Mouse (Mus musculus): ENCODE data around the gene Fn1. TPM values are rescaled to one million over a fixed set of nuclear protein-coding genes. Genes with fewer than 3 reads are reported as not detected.

The Fn1 gene
- polyA plus RNA-seq, 1 experiment from 2014 or later: 125 TPM

- Histone ChIP-seq H3K27me3 (ENCODE audit: control insufficient read depth, insufficient read depth, low read length) (no peaks in the 10 kb centered on the region), H3K27ac (replicated peaks; ENCODE audit: low read depth, low read length) (no peak overlapping the region), H3K9me3 (replicated peaks; ENCODE audit: control insufficient read depth, low read length) (no peaks in the 10 kb centered on the region), H3K9ac (replicated peaks; ENCODE audit: low read length) (no peak overlapping the region), H3K36me3 (replicated peaks; ENCODE audit: control insufficient read depth, insufficient read depth, low read depth, low read length) (peaks cover 20% of the 10 kb centered on the region), H3K4me3 (ENCODE audit: low read depth, low read length) (no peak overlapping the region), H3K4me1 (ENCODE audit: control insufficient read depth, insufficient read depth, low read length) (no peaks in the 10 kb centered on the region), H3K4me2 (ENCODE audit: low read depth, low read length) (no peak overlapping the region)
- DNase-seq (ENCODE audit: low spot score): no peak
- ATAC-seq (replicated peaks; ENCODE audit: insufficient number of reproducible peaks, low FRiP score, low TSS enrichment, low read depth): no peak
- WGBS: 94% methylated on average over 11 of the region's 11 CpGs
Measured at GRCm38 (mm10) chr1:71590038-71590437, 63.0 kb downstream of the Fn1 start.

DNA sequence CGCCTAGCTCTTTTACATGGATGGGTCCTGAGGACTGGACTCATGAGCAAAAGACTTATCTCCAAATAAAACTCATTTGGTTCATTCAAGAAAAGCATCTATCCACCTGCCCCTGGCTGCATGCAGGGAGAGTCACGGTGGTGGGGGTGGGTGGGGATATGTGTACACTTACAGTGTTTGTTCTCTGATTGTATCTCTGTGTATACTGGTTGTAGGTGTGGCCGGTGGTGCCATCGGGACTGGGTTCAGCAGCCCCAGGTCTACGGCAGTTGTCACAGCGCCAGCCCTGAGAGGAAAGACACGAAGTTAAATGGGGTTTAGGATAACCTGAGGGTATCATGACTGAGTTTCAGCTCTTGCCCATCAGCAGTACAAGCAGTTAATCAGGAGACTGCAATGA lies 66.3 kb downstream of the Fn1 start:
- Histone ChIP-seq H3K9ac (replicated peaks; ENCODE audit: low read length) (no peak overlapping the region), H3K36me3 (replicated peaks; ENCODE audit: control insufficient read depth, insufficient read depth, low read depth, low read length) (peaks cover 19% of the 10 kb centered on the region), H3K9me3 (replicated peaks; ENCODE audit: control insufficient read depth, low read length) (no peaks in the 10 kb centered on the region), H3K4me3 (ENCODE audit: low read depth, low read length) (no peak overlapping the region), H3K27me3 (ENCODE audit: control insufficient read depth, insufficient read depth, low read length) (no peaks in the 10 kb centered on the region), H3K27ac (replicated peaks; ENCODE audit: low read depth, low read length) (no peak overlapping the region), H3K4me2 (ENCODE audit: low read depth, low read length) (no peak overlapping the region), H3K4me1 (ENCODE audit: control insufficient read depth, insufficient read depth, low read length) (no peaks in the 10 kb centered on the region)
- whole genome bisulfite sequencing: 96% methylated on average over 7 of the region's 7 CpGs
- ATAC-seq (replicated peaks; ENCODE audit: insufficient number of reproducible peaks, low FRiP score, low TSS enrichment, low read depth) (no peak), DNase-seq (ENCODE audit: low spot score) (no peak)

DNA sequence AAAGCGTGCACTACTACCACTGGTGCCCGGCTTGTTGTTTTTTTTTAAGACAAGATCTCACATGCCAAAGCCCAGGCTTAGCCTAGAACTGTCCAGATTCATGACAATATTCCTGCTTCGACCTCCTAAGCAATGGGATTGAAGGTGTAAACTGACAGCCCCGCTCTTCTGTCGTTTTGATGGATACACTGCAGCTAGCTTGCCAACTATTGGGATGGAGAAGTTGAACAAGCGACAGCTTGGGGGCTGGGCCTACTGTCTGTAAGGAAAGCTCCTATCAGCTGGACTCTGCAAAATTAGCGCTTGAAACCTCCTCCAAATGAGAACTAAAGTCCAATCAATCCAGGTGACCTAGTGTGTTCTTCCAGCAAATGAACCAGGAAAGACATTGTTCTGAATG lies 69.1 kb downstream of the Fn1 start:
- DNase-seq (ENCODE audit: low spot score): no peak
- Histone ChIP-seq H3K9ac (replicated peaks; ENCODE audit: low read length) (no peak overlapping the region), H3K36me3 (replicated peaks; ENCODE audit: control insufficient read depth, insufficient read depth, low read depth, low read length) (peaks cover 10% of the 10 kb centered on the region), H3K9me3 (replicated peaks; ENCODE audit: control insufficient read depth, low read length) (no peaks in the 10 kb centered on the region), H3K4me1 (ENCODE audit: control insufficient read depth, insufficient read depth, low read length) (no peaks in the 10 kb centered on the region), H3K4me3 (ENCODE audit: low read depth, low read length) (no peak overlapping the region), H3K4me2 (ENCODE audit: low read depth, low read length) (no peak overlapping the region), H3K27ac (replicated peaks; ENCODE audit: low read depth, low read length) (no peak overlapping the region), H3K27me3 (ENCODE audit: control insufficient read depth, insufficient read depth, low read length) (no peaks in the 10 kb centered on the region)
- ATAC-seq (replicated peaks; ENCODE audit: insufficient number of reproducible peaks, low FRiP score, low TSS enrichment, low read depth): no peak
- 91% methylated on average over 7 of the region's 7 CpGs for WGBS

- no peak overlapping the region for H3K4me3 ChIP-seq (ENCODE audit: low read depth, low read length)
- H3K27me3 ChIP-seq (ENCODE audit: control insufficient read depth, insufficient read depth, low read length): no peaks in the 10 kb centered on the region
- 93% methylated on average over 8 of the region's 8 CpGs for WGBS
- H3K27ac ChIP-seq (replicated peaks; ENCODE audit: low read depth, low read length): no peak overlapping the region
- H3K36me3 ChIP-seq (replicated peaks; ENCODE audit: control insufficient read depth, insufficient read depth, low read depth, low read length): peaks cover 12% of the 10 kb centered on the region
- no peak for ATAC-seq (replicated peaks; ENCODE audit: insufficient number of reproducible peaks, low FRiP score, low TSS enrichment, low read depth)
- no peak for DNase-seq (ENCODE audit: low spot score)
- no peak overlapping the region for H3K4me2 ChIP-seq (ENCODE audit: low read depth, low read length)
- no peaks in the 10 kb centered on the region for H3K4me1 ChIP-seq (ENCODE audit: control insufficient read depth, insufficient read depth, low read length)
- H3K9me3 ChIP-seq (replicated peaks; ENCODE audit: control insufficient read depth, low read length): no peaks in the 10 kb centered on the region
- H3K9ac ChIP-seq (replicated peaks; ENCODE audit: low read length): no peak overlapping the region
Measured at GRCm38 (mm10) chr1:71583302-71583701, 69.7 kb downstream of the Fn1 start.

- Histone ChIP-seq H3K27me3 (ENCODE audit: control insufficient read depth, insufficient read depth, low read length) (no peaks in the 10 kb centered on the region), H3K4me3 (ENCODE audit: low read depth, low read length) (no peak overlapping the region), H3K9me3 (replicated peaks; ENCODE audit: control insufficient read depth, low read length) (no peaks in the 10 kb centered on the region), H3K36me3 (replicated peaks; ENCODE audit: control insufficient read depth, insufficient read depth, low read depth, low read length) (peaks cover 8% of the 10 kb centered on the region), H3K27ac (replicated peaks; ENCODE audit: low read depth, low read length) (no peak overlapping the region), H3K9ac (replicated peaks; ENCODE audit: low read length) (no peak overlapping the region), H3K4me2 (ENCODE audit: low read depth, low read length) (no peak overlapping the region), H3K4me1 (ENCODE audit: control insufficient read depth, insufficient read depth, low read length) (no peaks in the 10 kb centered on the region)
- WGBS: 94% methylated on average over 12 of the region's 12 CpGs
- no peak for DNase-seq (ENCODE audit: low spot score)
- no peak for ATAC-seq (replicated peaks; ENCODE audit: insufficient number of reproducible peaks, low FRiP score, low TSS enrichment, low read depth)
Measured at GRCm38 (mm10) chr1:71580408-71580807, 72.6 kb downstream of the Fn1 start.

DNA sequence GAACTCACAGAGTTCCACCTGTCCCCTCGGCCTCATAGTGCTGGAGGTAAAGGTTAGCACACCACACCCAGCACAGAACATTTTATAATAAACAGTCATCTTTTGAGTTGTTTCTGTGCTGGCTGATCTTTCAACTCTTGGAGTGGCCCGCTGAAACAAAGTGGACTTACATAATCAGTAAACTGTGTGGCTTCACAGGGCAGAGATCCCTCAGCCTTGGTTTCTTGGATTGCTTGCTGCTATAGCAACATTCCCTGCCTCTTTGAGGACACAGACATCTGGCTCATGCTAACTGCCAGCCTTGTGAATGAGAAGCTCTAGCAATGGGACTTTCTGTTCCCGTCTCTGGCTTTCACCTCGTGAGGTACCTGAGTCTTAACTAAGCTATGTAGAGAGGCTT lies 73.5 kb downstream of the Fn1 start:
- no peaks in the 10 kb centered on the region for H3K4me1 ChIP-seq (ENCODE audit: control insufficient read depth, insufficient read depth, low read length)
- H3K9ac ChIP-seq (replicated peaks; ENCODE audit: low read length): no peak overlapping the region
- DNase-seq (ENCODE audit: low spot score): no peak
- H3K36me3 ChIP-seq (replicated peaks; ENCODE audit: control insufficient read depth, insufficient read depth, low read depth, low read length): peaks cover 8% of the 10 kb centered on the region
- H3K4me3 ChIP-seq (ENCODE audit: low read depth, low read length): no peak overlapping the region
- no peak overlapping the region for H3K27ac ChIP-seq (replicated peaks; ENCODE audit: low read depth, low read length)
- no peaks in the 10 kb centered on the region for H3K27me3 ChIP-seq (ENCODE audit: control insufficient read depth, insufficient read depth, low read length)
- WGBS: 91% methylated on average over 4 of the region's 4 CpGs
- ATAC-seq (replicated peaks; ENCODE audit: insufficient number of reproducible peaks, low FRiP score, low TSS enrichment, low read depth): no peak
- no peaks in the 10 kb centered on the region for H3K9me3 ChIP-seq (replicated peaks; ENCODE audit: control insufficient read depth, low read length)
- H3K4me2 ChIP-seq (ENCODE audit: low read depth, low read length): no peak overlapping the region

- DNase-seq (ENCODE audit: low spot score) (no peak), ATAC-seq (replicated peaks; ENCODE audit: insufficient number of reproducible peaks, low FRiP score, low TSS enrichment, low read depth) (no peak)
- H3K9ac ChIP-seq (replicated peaks; ENCODE audit: low read length): no peak overlapping the region
- H3K36me3 ChIP-seq (replicated peaks; ENCODE audit: control insufficient read depth, insufficient read depth, low read depth, low read length): peaks cover 8% of the 10 kb centered on the region
- no peak overlapping the region for H3K4me2 ChIP-seq (ENCODE audit: low read depth, low read length)
- no peaks in the 10 kb centered on the region for H3K27me3 ChIP-seq (ENCODE audit: control insufficient read depth, insufficient read depth, low read length)
- H3K9me3 ChIP-seq (replicated peaks; ENCODE audit: control insufficient read depth, low read length): no peaks in the 10 kb centered on the region
- WGBS: 96% methylated on average over 6 of the region's 6 CpGs
- H3K27ac ChIP-seq (replicated peaks; ENCODE audit: low read depth, low read length): no peak overlapping the region
- H3K4me3 ChIP-seq (ENCODE audit: low read depth, low read length): no peak overlapping the region
- no peaks in the 10 kb centered on the region for H3K4me1 ChIP-seq (ENCODE audit: control insufficient read depth, insufficient read depth, low read length)
Measured at GRCm38 (mm10) chr1:71576837-71577236, 76.2 kb downstream of the Fn1 start.

DNA sequence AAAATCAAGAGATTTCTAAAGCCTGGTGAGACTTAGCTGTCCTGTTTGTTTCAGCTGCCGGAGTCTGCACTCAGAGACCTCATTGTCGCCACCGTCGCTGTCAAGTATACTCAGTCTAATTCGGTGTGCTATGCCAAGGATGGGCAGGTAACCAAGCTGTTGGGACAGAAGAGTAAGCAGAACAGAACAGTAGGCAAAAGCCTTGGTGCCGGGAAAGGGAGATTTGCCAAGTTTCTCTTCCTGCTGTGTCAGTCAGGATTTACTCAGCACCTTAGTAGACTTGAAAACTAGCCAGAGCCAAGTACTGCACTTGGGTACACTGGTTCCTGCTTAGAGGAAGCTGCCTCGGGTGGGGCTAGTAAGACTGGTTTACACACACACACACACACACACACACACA lies 77.0 kb downstream of the Fn1 start:
- H3K4me1 ChIP-seq (ENCODE audit: control insufficient read depth, insufficient read depth, low read length): no peaks in the 10 kb centered on the region
- no peak for DNase-seq (ENCODE audit: low spot score)
- WGBS: 92% methylated on average over 7 of the region's 7 CpGs
- no peak overlapping the region for H3K4me3 ChIP-seq (ENCODE audit: low read depth, low read length)
- peaks cover 8% of the 10 kb centered on the region for H3K36me3 ChIP-seq (replicated peaks; ENCODE audit: control insufficient read depth, insufficient read depth, low read depth, low read length)
- no peak overlapping the region for H3K4me2 ChIP-seq (ENCODE audit: low read depth, low read length)
- no peak overlapping the region for H3K9ac ChIP-seq (replicated peaks; ENCODE audit: low read length)
- no peak overlapping the region for H3K27ac ChIP-seq (replicated peaks; ENCODE audit: low read depth, low read length)
- H3K27me3 ChIP-seq (ENCODE audit: control insufficient read depth, insufficient read depth, low read length): no peaks in the 10 kb centered on the region
- no peak for ATAC-seq (replicated peaks; ENCODE audit: insufficient number of reproducible peaks, low FRiP score, low TSS enrichment, low read depth)
- H3K9me3 ChIP-seq (replicated peaks; ENCODE audit: control insufficient read depth, low read length): no peaks in the 10 kb centered on the region

Data from embryonic facial prominence, embryonic 11.5 days (tissue).